Mouse (Mus musculus) liver, embryonic 14 days (tissue): Measurements from ENCODE around the gene St3gal5. TPM values are rescaled to one million over a fixed set of nuclear protein-coding genes. Genes with fewer than 3 reads are reported as not detected.

Experiments used
- polyA plus RNA-seq: library from polyadenylated mRNA; depleted of rRNA; stranded (reverse); fragments of >200 nt; gene quantifications from 2 replicates; pipeline ENCODE4 v1.2.3, GENCODE M21; 2012; rRNA removed

St3gal5 gene
- 101 and 119 TPM in 2 replicates for polyA plus RNA-seq

GRCm38 (mm10) chr6:72097181-72097995 is at the start of gene St3gal5:
TSS of gene St3gal5 (plus strand) at chr6:72097592.

Other genes starting within 250 kb of the St3gal5 start
- gene Ptcd3, start 188.8 kb upstream of the St3gal5 start, polyA plus RNA-seq = 33.2 and 36.1 TPM in 2 replicates
- 9.5 and 9.9 TPM in 2 replicates for gene Polr1a, start 188.5 kb upstream of the St3gal5 start, polyA plus RNA-seq
- 0.35 and 0.42 TPM in 2 replicates for gene Atoh8, start 138.0 kb downstream of the St3gal5 start, polyA plus RNA-seq
- not detected in 2 replicates for gene Sftpb, start 207.0 kb downstream of the St3gal5 start, polyA plus RNA-seq
- gene Usp39, start 247.6 kb downstream of the St3gal5 start, polyA plus RNA-seq = 30.2 and 36.7 TPM in 2 replicates
- gene 0610030E20Rik, start 249.7 kb downstream of the St3gal5 start, polyA plus RNA-seq = 9.8 and 11.2 TPM in 2 replicates